8 mouse cellular contexts compared by ENCODE assay signal in genomic region chr8:25439971-25440370, GRCm38 (mm10).
DNase-seq lines count a peak whose midpoint lies in the region; ATAC-seq lines count a peak whose summit lies in the region.
"Had no signal": no experiment of that assay in that cellular context is flagged by ENCODE, and none has a peak within 500 bp of the region (broad histone marks: within the 10 kb centered on the region; RNA-seq: fewer than 3 reads in every experiment).

No protein-coding gene starts in this region.

- H3K27me3 ChIP-seq in intestine, embryonic 16.5 days (replicated peaks; ENCODE audit: control insufficient read depth, insufficient read depth, low read length), result no peaks in the 10 kb centered on the region
- 0 out of 2 replicates have a peak, but pooled peaks cover 3% of the 10 kb centered on the region for H3K27me3 ChIP-seq in neural tube, embryonic 13.5 days

- no peak overlapping the region for H3K27ac ChIP-seq in intestine, embryonic 16.5 days (ENCODE audit: low read length)
- H3K27ac ChIP-seq in neural tube, embryonic 13.5 days (replicated peaks), result peak overlapping the region; percentile 53
- H3K27ac ChIP-seq: liver, embryonic 14.5 days had no signal

- 50% methylated on average over 12 of the region's 12 CpGs for WGBS in intestine, embryonic 16.5 days
- WGBS in neural tube, embryonic 13.5 days, result 45% methylated on average over 12 of the region's 12 CpGs

- no peak for ATAC-seq in intestine, embryonic 16.5 days
- ATAC-seq in neural tube, embryonic 13.5 days (ENCODE audit: low read depth), result peak; percentile 22; the same call in 1 of the 2 replicates

- peak overlapping the region; percentile 11; the same call in 1 of the 2 replicates for H3K4me2 ChIP-seq in intestine, embryonic 16.5 days (ENCODE audit: low read depth, low read length)
- peak overlapping the region; percentile 36; the same call in 1 of the 2 replicates for H3K4me2 ChIP-seq in neural tube, embryonic 13.5 days

- peak; percentile 18 to 29 for DNase-seq in lung, adult 18-20 months
- no peak for DNase-seq in lung, postnatal 4 days
- DNase-seq in gastrocnemius, adult 8-10 months (ENCODE audit: low spot score in 2 of 2), result peak; percentile 10 to 22
- DNase-seq in left cerebral cortex, adult 18-20 months (ENCODE audit: low spot score in 2 of 2), result no peak
- DNase-seq in right cerebral cortex, postnatal 36 days (ENCODE audit: low spot score in 2 of 2), result no peak

- H3K4me1 ChIP-seq in intestine, embryonic 16.5 days (ENCODE audit: control insufficient read depth, insufficient read depth, low read length), result peaks cover 7% of the 10 kb centered on the region
- H3K4me1 ChIP-seq in neural tube, embryonic 13.5 days (replicated peaks), result peaks cover 14% of the 10 kb centered on the region

- no peaks in the 10 kb centered on the region for H3K9me3 ChIP-seq in intestine, embryonic 16.5 days (ENCODE audit: control insufficient read depth, low read length)
- no peaks in the 10 kb centered on the region for H3K9me3 ChIP-seq in neural tube, embryonic 13.5 days

- no peak overlapping the region for H3K4me3 ChIP-seq in intestine, embryonic 16.5 days (ENCODE audit: low read length)
- H3K4me3 ChIP-seq in neural tube, embryonic 13.5 days, result no peak overlapping the region

- no peaks in the 10 kb centered on the region for H3K36me3 ChIP-seq in intestine, embryonic 16.5 days (ENCODE audit: control insufficient read depth, insufficient read depth, low read length)
- no peaks in the 10 kb centered on the region for H3K36me3 ChIP-seq in neural tube, embryonic 13.5 days

- H3K9ac ChIP-seq in intestine, embryonic 16.5 days (ENCODE audit: low read depth, low read length), result no peak overlapping the region
- 0 out of 2 replicates have a peak overlapping the region, but pooled peaks have one; percentile 38 for H3K9ac ChIP-seq in neural tube, embryonic 13.5 days
- H3K9ac ChIP-seq: liver, embryonic 14.5 days had no signal

Comparison
In these comparisons a context has a peak if more than half of its experiments do, and no peak if none do; other contexts are left out.
1. DNase-seq: peak in lung, adult 18-20 months (2 of 2) and gastrocnemius, adult 8-10 months (2 of 2); none in lung, postnatal 4 days (0 of 2), left cerebral cortex, adult 18-20 months (0 of 2) and right cerebral cortex, postnatal 36 days (0 of 2).